Mouse (Mus musculus): Measurements from ENCODE around the gene Tprn.

DNA sequence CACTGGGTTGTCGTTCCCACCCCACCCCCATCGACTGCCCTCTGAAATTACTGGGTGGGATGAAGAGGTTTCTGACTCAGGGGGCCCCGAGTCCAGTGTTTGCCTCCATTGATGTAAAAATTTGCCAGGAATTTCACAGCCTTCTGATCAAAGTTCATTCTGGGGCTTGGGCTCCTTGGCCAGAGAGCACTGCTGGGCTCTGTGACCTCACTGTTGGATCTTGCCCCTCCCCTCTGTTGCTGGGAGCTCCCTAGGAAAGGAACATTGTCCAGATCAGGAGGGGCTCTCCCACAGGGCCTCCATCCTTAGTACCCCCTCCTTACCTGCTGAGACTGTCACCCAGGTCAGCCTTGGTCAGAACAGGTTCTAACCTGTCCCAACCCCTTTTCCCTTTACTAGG lies 48.0 kb upstream of the Tprn start, which contains the start of gene Stpg3:
- no peak for TF ChIP-seq GATA1 (IDR thresholded peaks at IDR 0.05; ENCODE audit: borderline replicate concordance, low read length)
- no peak for TF ChIP-seq FLI1 (IDR thresholded peaks at IDR 0.05; ENCODE audit: low read length)

Measured in megakaryocyte, embryonic 14.5 days (primary cell).